Mouse (Mus musculus): ENCODE results near the gene Eif4enif1. TPM values are rescaled to one million over a fixed set of nuclear protein-coding genes. Genes with fewer than 3 reads are reported as not detected.

Eif4enif1 gene
- total and polyA plus RNA-seq, 3 experiments = 52.7 to 139 (median 121) TPM

GRCm38 (mm10) chr11:3292711-3293249, 90.6 kb downstream of the Eif4enif1 start:
- no peak for ATAC-seq (ENCODE audit: extremely low read depth, insufficient number of reproducible peaks, low FRiP score, poor library complexity, severe bottlenecking)
- H3K36me3 ChIP-seq (replicated peaks) = peaks cover 69% of the 10 kb centered on the region
- DNase-seq (ENCODE audit: low spot score) = no peak
- no peak for TF ChIP-seq POLR2AphosphoS5 (IDR thresholded peaks at IDR 0.05; ENCODE audit: insufficient replicate concordance, low read depth, low read length)
- no peak for TF ChIP-seq CTCF (IDR thresholded peaks at IDR 0.05; ENCODE audit: low read depth, low read length)
- TF ChIP-seq GATA2 (IDR thresholded peaks at IDR 0.05; ENCODE audit: borderline replicate concordance, low read depth, low read length) = no peak
- no peak for TF ChIP-seq TAL1 (conservative IDR thresholded peaks at IDR 0.05; ENCODE audit: low read depth, low read length)
- H3K4me1 ChIP-seq (ENCODE audit: insufficient read depth, low read depth, low read length) = peaks cover 82% of the 10 kb centered on the region
- H3K4me3 ChIP-seq (ENCODE audit: low read depth, low read length) = peak overlapping the region; percentile 93
- no peaks in the 10 kb centered on the region for H3K27me3 ChIP-seq (ENCODE audit: insufficient read depth, low read length)
- H3K9me3 ChIP-seq (replicated peaks) = no peaks in the 10 kb centered on the region

DNA sequence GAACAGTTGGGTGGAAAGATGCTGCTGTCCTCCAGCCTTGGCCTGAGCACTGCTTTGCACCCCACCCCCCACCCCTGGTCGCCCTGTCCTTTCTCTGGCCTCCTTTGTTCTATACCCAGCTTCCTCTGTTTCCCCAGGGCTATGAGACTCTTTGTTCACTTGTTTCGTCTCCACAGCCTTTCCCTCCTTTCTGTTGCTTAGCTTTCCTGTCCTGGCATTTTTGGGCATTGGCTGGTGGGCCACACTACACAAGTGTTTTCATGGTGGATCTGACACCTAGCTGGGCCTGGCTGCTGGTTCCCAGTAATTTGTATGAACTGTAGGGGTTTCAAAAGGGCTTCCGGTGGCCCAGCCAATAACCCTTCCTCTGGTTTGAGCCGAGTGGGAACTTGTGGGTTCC, 91.2 kb downstream of the Eif4enif1 start:
- no peak for DNase-seq (ENCODE audit: low spot score)
- H3K9me3 ChIP-seq (replicated peaks) = no peaks in the 10 kb centered on the region
- peaks cover 80% of the 10 kb centered on the region for H3K4me1 ChIP-seq (ENCODE audit: insufficient read depth, low read depth, low read length)
- no peaks in the 10 kb centered on the region for H3K27me3 ChIP-seq (ENCODE audit: insufficient read depth, low read length)
- no peak for ATAC-seq (ENCODE audit: extremely low read depth, insufficient number of reproducible peaks, low FRiP score, poor library complexity, severe bottlenecking)
- peaks cover 75% of the 10 kb centered on the region for H3K36me3 ChIP-seq (replicated peaks)
- TF ChIP-seq GATA1 (IDR thresholded peaks at IDR 0.05; ENCODE audit: borderline replicate concordance, low read length) (no peak), POLR2AphosphoS5 (IDR thresholded peaks at IDR 0.05; ENCODE audit: insufficient replicate concordance, low read depth, low read length) (no peak), GATA2 (IDR thresholded peaks at IDR 0.05; ENCODE audit: borderline replicate concordance, low read depth, low read length) (no peak), CTCF (IDR thresholded peaks at IDR 0.05; ENCODE audit: low read depth, low read length) (no peak)
- peak overlapping the region; percentile 93 for H3K4me3 ChIP-seq (ENCODE audit: low read depth, low read length)

Other genes with a start within 250 kb of the Eif4enif1 start
- 100 and 111 TPM in 2 replicates for gene Sfi1, start 8.9 kb upstream of the Eif4enif1 start, total RNA-seq (2014; fragmentation: Nextera tagmentation)
- 85.3 and 89.7 TPM in 2 replicates for gene Sfi1, start 8.9 kb upstream of the Eif4enif1 start, total RNA-seq (2017)
- 42.0 and 42.2 TPM in 2 replicates for gene Sfi1, start 8.9 kb upstream of the Eif4enif1 start, polyA plus RNA-seq (2012)
- gene Drg1, start 64.0 kb downstream of the Eif4enif1 start, total RNA-seq (2014; fragmentation: Nextera tagmentation) = 190 and 198 TPM in 2 replicates
- gene Drg1, start 64.0 kb downstream of the Eif4enif1 start, total RNA-seq (2017) = 282 and 303 TPM in 2 replicates
- gene Drg1, start 64.0 kb downstream of the Eif4enif1 start, polyA plus RNA-seq (2012) = 101 and 116 TPM in 2 replicates
- gene Patz1, start 86.5 kb downstream of the Eif4enif1 start, total RNA-seq (2014; fragmentation: Nextera tagmentation) = 71.9 and 89.1 TPM in 2 replicates
- gene Patz1, start 86.5 kb downstream of the Eif4enif1 start, total RNA-seq (2017) = 56.5 and 66.6 TPM in 2 replicates
- gene Patz1, start 86.5 kb downstream of the Eif4enif1 start, polyA plus RNA-seq (2012) = 86.1 and 112 TPM in 2 replicates
- 0.53 and 0.92 TPM in 2 replicates for gene Pik3ip1, start 128.0 kb downstream of the Eif4enif1 start, total RNA-seq (2014; fragmentation: Nextera tagmentation)
- 2.2 and 2.4 TPM in 2 replicates for gene Pik3ip1, start 128.0 kb downstream of the Eif4enif1 start, total RNA-seq (2017)
- gene Pik3ip1, start 128.0 kb downstream of the Eif4enif1 start, polyA plus RNA-seq (2012) = 4.8 and 5.4 TPM in 2 replicates
- 47.1 and 49.6 TPM in 2 replicates for gene Limk2, start 206.8 kb downstream of the Eif4enif1 start, total RNA-seq (2014; fragmentation: Nextera tagmentation)
- gene Limk2, start 206.8 kb downstream of the Eif4enif1 start, total RNA-seq (2017) = 33.0 and 38.9 TPM in 2 replicates
- 44.9 and 46.1 TPM in 2 replicates for gene Limk2, start 206.8 kb downstream of the Eif4enif1 start, polyA plus RNA-seq (2012)
- 17.4 and 22.7 TPM in 2 replicates for gene Rnf185, start 250.0 kb downstream of the Eif4enif1 start, total RNA-seq (2014; fragmentation: Nextera tagmentation)
- gene Rnf185, start 250.0 kb downstream of the Eif4enif1 start, total RNA-seq (2017) = 13.4 and 13.8 TPM in 2 replicates
- 2.1 and 2.7 TPM in 2 replicates for gene Rnf185, start 250.0 kb downstream of the Eif4enif1 start, polyA plus RNA-seq (2012)

All from G1E (cell line).